Mouse (Mus musculus): ENCODE measurements around the gene Cyth1.

GRCm38 (mm10) chr11:118229941-118230340 lies 18.5 kb downstream of the Cyth1 start:
- TF ChIP-seq POLR2A (IDR thresholded peaks at IDR 0.05; ENCODE audit: low read depth, low read length): no peak
- no peak for TF ChIP-seq CTCF (IDR thresholded peaks at IDR 0.05; ENCODE audit: extremely low read depth, insufficient read depth, insufficient read length, insufficient replicate concordance)
